Mouse (Mus musculus) spleen, adult 2 months (tissue): ENCODE measurements at regions not wholly inside any gene's neighbourhood (a gene's known extent, or its start where the extent isn't known, plus 50 kb on each side); places are given as distances from the start of the nearest gene placed in this dataset.

Experiments used
- CTCF ChIP-seq: fragments of 200-500 bp; IDR thresholded peaks from 2 replicates; pipeline ENCODE4 v1.5.1; 2011; ENCODE audit warnings: mild to moderate bottlenecking, inconsistent platforms; ENCODE audit not compliant: insufficient read depth, insufficient read length, insufficient replicate concordance; ENCODE audit errors: extremely low read depth
- POLR2A ChIP-seq: fragments of 200-500 bp; IDR thresholded peaks from 2 replicates; pipeline ENCODE4 v1.6.1; 2011; ENCODE audit warnings: low read depth, low read length, inconsistent platforms

DNA sequence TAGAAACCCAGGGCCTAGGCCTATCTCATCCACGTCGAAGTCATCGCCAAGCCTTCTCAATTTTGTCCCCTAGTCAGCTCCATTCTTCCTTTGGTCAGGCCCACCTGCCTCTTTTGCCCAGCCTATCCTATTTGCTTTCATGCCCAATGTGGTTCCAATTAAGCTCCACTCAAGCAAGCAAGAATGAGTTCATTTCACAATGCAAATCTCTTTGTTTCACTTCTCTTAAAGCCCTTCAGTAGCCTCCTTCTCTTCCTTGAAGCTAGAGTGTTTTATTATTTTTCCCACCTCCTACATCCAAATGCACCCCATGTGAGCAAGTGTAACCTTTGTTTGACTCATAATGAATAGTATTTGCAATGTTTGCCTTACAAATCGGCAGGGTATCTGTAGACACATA lies 50.6 kb upstream of the Lifr start:
- TF ChIP-seq CTCF, result no peak
- no peak for TF ChIP-seq POLR2A
